Mouse (Mus musculus) urinary bladder, adult 2 months (tissue): Measurements from ENCODE around the gene Icmt. TPM values are rescaled to one million over a fixed set of nuclear protein-coding genes. Genes with fewer than 3 reads are reported as not detected.

Source experiments
- DNase-seq: peaks from one replicate; pipeline ENCODE4 v3.0.0; 2022; ENCODE audit warnings: low spot score
- polyA plus RNA-seq: library from polyadenylated mRNA; depleted of rRNA; stranded (reverse); fragments of >200 nt; gene quantifications from 2 replicates; pipeline ENCODE4 v1.2.3, GENCODE M21; 2012

The Icmt gene
- polyA plus RNA-seq, 1 experiment: 25.2 TPM

GRCm38 (mm10) chr4:152274681-152275131 is 22.3 kb upstream of the Icmt start:
- DNase-seq: no peak

- no peak for DNase-seq
Observed at GRCm38 (mm10) chr4:152276389-152277347, 20.4 kb upstream of the Icmt start.

- DNase-seq: no peak
Observed at GRCm38 (mm10) chr4:152277916-152278315, 19.1 kb upstream of the Icmt start.

GRCm38 (mm10) chr4:152278986-152279385 is 18.0 kb upstream of the Icmt start:
- no peak for DNase-seq

- DNase-seq: no peak
Observed at GRCm38 (mm10) chr4:152281601-152282000, 15.4 kb upstream of the Icmt start.

- DNase-seq: no peak
Observed at GRCm38 (mm10) chr4:152282721-152283120, 14.3 kb upstream of the Icmt start.

- DNase-seq: peak; percentile 74
Observed at GRCm38 (mm10) chr4:152283186-152283950, 13.7 kb upstream of the Icmt start.

GRCm38 (mm10) chr4:152285505-152285904 is 11.5 kb upstream of the Icmt start:
- no peak for DNase-seq

- no peak for DNase-seq
Observed at GRCm38 (mm10) chr4:152286183-152286582, 10.8 kb upstream of the Icmt start.

- peak; percentile 46 for DNase-seq
Observed at GRCm38 (mm10) chr4:152286887-152287286, 10.1 kb upstream of the Icmt start.

GRCm38 (mm10) chr4:152287317-152288120 is 9.5 kb upstream of the Icmt start:
- DNase-seq: no peak

GRCm38 (mm10) chr4:152288398-152288945 is 8.6 kb upstream of the Icmt start:
- DNase-seq: no peak

GRCm38 (mm10) chr4:152290385-152290784 is 6.6 kb upstream of the Icmt start:
- DNase-seq: no peak

- no peak for DNase-seq
Observed at GRCm38 (mm10) chr4:152290991-152291390, 6.0 kb upstream of the Icmt start.

- DNase-seq: no peak
Observed at GRCm38 (mm10) chr4:152291562-152291961, 5.5 kb upstream of the Icmt start, which contains the start of gene Hes3. TSS of gene Hes3 (minus strand) at chr4:152291662.

GRCm38 (mm10) chr4:152292102-152292765 is 4.8 kb upstream of the Icmt start:
- no peak for DNase-seq

- no peak for DNase-seq
Observed at GRCm38 (mm10) chr4:152294188-152294929, 2.7 kb upstream of the Icmt start.

- no peak for DNase-seq
Observed at GRCm38 (mm10) chr4:152295916-152296315, 1.1 kb upstream of the Icmt start.

GRCm38 (mm10) chr4:152296371-152296770 is 656 bp upstream of the Icmt start:
- DNase-seq: no peak

GRCm38 (mm10) chr4:152298836-152299235 is 1.8 kb downstream of the Icmt start:
- DNase-seq: no peak
